21 mouse cellular contexts compared by ENCODE assay signal in the genomic region with DNA sequence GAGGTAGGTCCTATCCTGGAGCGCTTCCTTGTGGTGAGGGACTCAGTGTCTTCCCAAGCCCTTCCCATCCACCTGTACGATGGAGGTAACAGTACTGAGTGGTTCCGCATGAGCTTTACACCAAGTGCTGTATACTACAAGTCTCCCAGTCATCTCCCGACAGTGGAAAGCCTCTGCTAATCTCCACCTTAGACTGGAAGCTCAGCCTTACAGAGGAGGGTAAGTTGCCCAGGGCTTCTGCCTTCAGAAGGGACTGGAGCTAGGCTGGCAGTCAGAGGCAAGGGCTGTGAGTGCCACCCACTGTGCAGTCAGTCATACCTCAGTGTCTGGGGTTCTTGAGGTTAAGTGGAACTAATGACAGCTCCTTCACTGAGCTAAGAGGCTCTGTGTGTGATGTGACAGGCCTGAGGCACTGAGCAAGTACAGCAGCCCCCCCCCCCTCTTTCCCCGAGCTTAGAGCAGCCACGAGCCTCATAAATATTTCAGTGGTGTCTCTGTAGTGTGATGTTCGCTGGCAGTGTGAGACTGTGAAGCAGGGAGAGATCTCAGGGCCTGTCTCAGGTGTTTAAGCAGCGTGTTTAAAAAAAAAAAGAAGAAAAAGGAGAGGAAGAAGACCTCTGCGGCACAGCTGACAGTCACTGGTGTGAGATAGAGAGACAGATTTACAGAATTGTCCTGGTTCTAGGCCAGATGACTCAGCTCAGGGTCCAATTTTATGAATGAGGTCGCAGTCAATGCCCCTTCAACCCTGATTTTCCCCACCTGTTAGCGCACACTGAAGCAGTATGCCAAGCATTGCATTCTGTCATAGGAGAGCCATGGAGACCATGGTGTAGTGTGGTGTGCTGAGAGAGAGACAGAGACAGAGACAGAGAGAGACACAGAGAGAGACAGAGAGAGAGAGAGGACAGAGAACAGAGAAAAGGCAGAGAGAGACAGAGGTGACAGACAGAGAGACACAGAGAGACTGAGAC. TPM values are rescaled to one million over a fixed set of nuclear protein-coding genes. Genes with fewer than 3 reads are reported as not detected.
A peak's percentile ranks its signal among the peaks of the same experiment; 100 is the strongest.
DNase-seq lines count a peak whose midpoint lies in the region; ATAC-seq lines count a peak whose summit lies in the region.
"Had no signal": no experiment of that assay in that cellular context is flagged by ENCODE, and none has a peak within 500 bp of the region (broad histone marks: within the 10 kb centered on the region; RNA-seq: fewer than 3 reads in every experiment).

No protein-coding gene starts in this region.

- peak overlapping the region; percentile 6; the same call in 1 of the 2 replicates for H3K27ac ChIP-seq in hindbrain, embryonic 12.5 days
- peak overlapping the region; percentile 60 for H3K27ac ChIP-seq in midbrain, embryonic 15.5 days
- no peak overlapping the region for H3K27ac ChIP-seq in liver, embryonic 11.5 days (ENCODE audit: low read depth, low read length)
- H3K27ac ChIP-seq: gastrocnemius, adult 2 months; intestine, embryonic 15.5 days; liver, embryonic 13.5 days had no signal

- no peak overlapping the region for H3K9ac ChIP-seq in hindbrain, embryonic 12.5 days
- no peak overlapping the region for H3K9ac ChIP-seq in midbrain, embryonic 15.5 days
- no peak overlapping the region for H3K9ac ChIP-seq in liver, embryonic 11.5 days (ENCODE audit: low read depth, low read length)
- H3K9ac ChIP-seq: intestine, embryonic 15.5 days; liver, embryonic 13.5 days had no signal

- no peak overlapping the region for H3K4me2 ChIP-seq in hindbrain, embryonic 12.5 days (replicated peaks)
- no peak overlapping the region for H3K4me2 ChIP-seq in midbrain, embryonic 15.5 days
- H3K4me2 ChIP-seq in liver, embryonic 11.5 days, result no peak overlapping the region
- H3K4me2 ChIP-seq: intestine, embryonic 15.5 days; liver, embryonic 13.5 days had no signal

- no peaks in the 10 kb centered on the region for H3K27me3 ChIP-seq in hindbrain, embryonic 12.5 days
- no peaks in the 10 kb centered on the region for H3K27me3 ChIP-seq in midbrain, embryonic 15.5 days (replicated peaks)
- H3K27me3 ChIP-seq in liver, embryonic 11.5 days (replicated peaks; ENCODE audit: control insufficient read depth, insufficient read depth, low read length), result peaks cover 5% of the 10 kb centered on the region; the same call in 1 of the 2 replicates
- H3K27me3 ChIP-seq: intestine, embryonic 15.5 days had no signal

- H3K36me3 ChIP-seq in hindbrain, embryonic 12.5 days, result no peaks in the 10 kb centered on the region
- no peaks in the 10 kb centered on the region for H3K36me3 ChIP-seq in midbrain, embryonic 15.5 days (replicated peaks)
- no peaks in the 10 kb centered on the region for H3K36me3 ChIP-seq in liver, embryonic 11.5 days (ENCODE audit: control insufficient read depth, insufficient read depth, low read length)
- H3K36me3 ChIP-seq: intestine, embryonic 15.5 days; liver, embryonic 13.5 days had no signal

- H3K9me3 ChIP-seq in hindbrain, embryonic 12.5 days (replicated peaks), result no peaks in the 10 kb centered on the region
- H3K9me3 ChIP-seq in midbrain, embryonic 15.5 days, result no peaks in the 10 kb centered on the region
- H3K9me3 ChIP-seq in liver, embryonic 11.5 days (ENCODE audit: control insufficient read depth, low read length), result no peaks in the 10 kb centered on the region
- H3K9me3 ChIP-seq: intestine, embryonic 15.5 days; liver, embryonic 13.5 days had no signal

- DNase-seq in embryo, embryonic 11 days, result peak; percentile 24
- DNase-seq in embryo, embryonic 10 days (ENCODE audit: low spot score), result no peak
- peak; percentile 43 for DNase-seq in brain, adult 2 months (ENCODE audit: low read depth, low spot score)
- no peak for DNase-seq in layer of hippocampus, postnatal 14 days (ENCODE audit: low spot score in 2 of 2)
- no peak for DNase-seq in urinary bladder, postnatal 10 days (ENCODE audit: low spot score)
- DNase-seq in liver, embryonic 11.5 days (ENCODE audit: low spot score), result no peak
- DNase-seq: cerebellum, adult 18-20 months; gastrocnemius, adult 2 months; heart, adult 18-20 months; kidney, postnatal 10 days; layer of hippocampus, adult 9-11 months; liver, embryonic 13.5 days had no signal

- peak; percentile 63; the same call in 1 of the 2 replicates for ATAC-seq in hindbrain, embryonic 12.5 days (ENCODE audit: low FRiP score)
- peak; percentile 88 for ATAC-seq in midbrain, embryonic 15.5 days (replicated peaks)
- ATAC-seq in liver, embryonic 11.5 days (replicated peaks; ENCODE audit: low FRiP score), result no peak
- ATAC-seq: intestine, embryonic 15.5 days had no signal

- H3K4me1 ChIP-seq in hindbrain, embryonic 12.5 days, result peaks cover 12% of the 10 kb centered on the region
- H3K4me1 ChIP-seq in midbrain, embryonic 15.5 days, result peaks cover 13% of the 10 kb centered on the region
- H3K4me1 ChIP-seq in liver, embryonic 11.5 days (replicated peaks; ENCODE audit: control insufficient read depth, insufficient read depth, low read length), result no peaks in the 10 kb centered on the region
- H3K4me1 ChIP-seq: intestine, embryonic 15.5 days; liver, embryonic 13.5 days had no signal

- WGBS in hindbrain, embryonic 12.5 days, result 58% methylated on average over 11 of the region's 11 CpGs
- 45% methylated on average over 11 of the region's 11 CpGs for WGBS in midbrain, embryonic 15.5 days
- WGBS in liver, embryonic 11.5 days, result 64% methylated on average over 11 of the region's 11 CpGs

- no peak overlapping the region for H3K4me3 ChIP-seq in hindbrain, embryonic 12.5 days
- no peak overlapping the region for H3K4me3 ChIP-seq in midbrain, embryonic 15.5 days
- H3K4me3 ChIP-seq in liver, embryonic 11.5 days (ENCODE audit: low read depth, low read length), result no peak overlapping the region
- H3K4me3 ChIP-seq: erythroblast, embryonic 14.5 days; gastrocnemius, adult 2 months; intestine, embryonic 15.5 days; liver, embryonic 13.5 days had no signal

RNA-seq across cellular contexts. Expression of a gene that starts 9.2 kb away (rescaled TPM):
- 2.9 and 5.5 TPM in 2 replicates for polyA plus RNA-seq in hindbrain, embryonic 12.5 days (2016; fragmentation: Nextera tagmentation; extraction: Ambion mirVana)
- 41.0 and 45.9 TPM in 2 replicates for polyA plus RNA-seq in midbrain, embryonic 15.5 days (2015; fragmentation: Nextera tagmentation; extraction: Ambion mirVana)
- total RNA-seq in layer of hippocampus, postnatal 14 days (2021), result 100 to 1,000 TPM; 145 to 153 TPM
- polyA plus RNA-seq in liver, embryonic 11.5 days (2014; fragmentation: Nextera tagmentation; extraction: Ambion mirVana), result 0.19 and 0.22 TPM in 2 replicates
- polyA plus RNA-seq: erythroblast, embryonic 14.5 days; heart, postnatal 0 days had no signal

RNA-seq across cellular contexts. Expression of a gene that starts 41.7 kb away (rescaled TPM):
- not detected in 2 replicates for polyA plus RNA-seq in hindbrain, embryonic 12.5 days (2016; fragmentation: Nextera tagmentation; extraction: Ambion mirVana)
- not detected in 2 replicates for polyA plus RNA-seq in midbrain, embryonic 15.5 days (2015; fragmentation: Nextera tagmentation; extraction: Ambion mirVana)
- total RNA-seq in layer of hippocampus, postnatal 14 days (2021), result not detected
- polyA plus RNA-seq in liver, embryonic 11.5 days (2014; fragmentation: Nextera tagmentation; extraction: Ambion mirVana), result not detected in 2 replicates
- total RNA-seq: gastrocnemius, adult 2 months; heart, adult 18-20 months; left cerebral cortex, postnatal 25 days; megakaryocyte, adult 5-6 weeks had no signal
- polyA plus RNA-seq: erythroblast, embryonic 14.5 days; heart, postnatal 0 days; intestine, embryonic 15.5 days; liver, embryonic 13.5 days; neural tube, embryonic 14.5 days; urinary bladder, adult 2 months had no signal

RNA-seq across cellular contexts. Expression of a gene that starts 53.4 kb away (rescaled TPM):
- polyA plus RNA-seq in hindbrain, embryonic 12.5 days (2016; fragmentation: Nextera tagmentation; extraction: Ambion mirVana), result 2.4 and 2.7 TPM in 2 replicates
- 1.3 and 1.4 TPM in 2 replicates for polyA plus RNA-seq in midbrain, embryonic 15.5 days (2015; fragmentation: Nextera tagmentation; extraction: Ambion mirVana)
- total RNA-seq in layer of hippocampus, postnatal 14 days (2021), result not detected
- 1.2 and 1.9 TPM in 2 replicates for polyA plus RNA-seq in liver, embryonic 11.5 days (2014; fragmentation: Nextera tagmentation; extraction: Ambion mirVana)
- total RNA-seq: gastrocnemius, adult 2 months; megakaryocyte, adult 5-6 weeks had no signal
- polyA plus RNA-seq: erythroblast, embryonic 14.5 days had no signal

Comparison
In these comparisons a context has a peak if more than half of its experiments do, and no peak if none do; other contexts are left out.
1. DNase-seq: peak in embryo, embryonic 11 days (single experiment) and brain, adult 2 months (single experiment); none in embryo, embryonic 10 days (single experiment), layer of hippocampus, postnatal 14 days (0 of 2), urinary bladder, postnatal 10 days (single experiment) and liver, embryonic 11.5 days (single experiment).